Mouse (Mus musculus) lung, postnatal 0 days (tissue): ENCODE data around the gene Tln2.

Source experiments
- CTCF ChIP-seq: IDR thresholded peaks from 2 replicates; pipeline ENCODE4 v1.5.1; 2016; ENCODE audit warnings: antibody characterized with exemption, mild to moderate bottlenecking
- EP300 ChIP-seq: IDR thresholded peaks from 2 replicates; pipeline ENCODE4 v1.6.1; 2016; ENCODE audit warnings: antibody characterized with exemption, mild to moderate bottlenecking, control low read depth

GRCm38 (mm10) chr9:67303038-67303437, 256.5 kb downstream of the Tln2 start:
- TF ChIP-seq CTCF (peak; percentile 30; the same call in 1 of the 2 replicates), EP300 (no peak)
